Comparison of ENCODE assay signal across 12 mouse cellular contexts in the genomic region with DNA sequence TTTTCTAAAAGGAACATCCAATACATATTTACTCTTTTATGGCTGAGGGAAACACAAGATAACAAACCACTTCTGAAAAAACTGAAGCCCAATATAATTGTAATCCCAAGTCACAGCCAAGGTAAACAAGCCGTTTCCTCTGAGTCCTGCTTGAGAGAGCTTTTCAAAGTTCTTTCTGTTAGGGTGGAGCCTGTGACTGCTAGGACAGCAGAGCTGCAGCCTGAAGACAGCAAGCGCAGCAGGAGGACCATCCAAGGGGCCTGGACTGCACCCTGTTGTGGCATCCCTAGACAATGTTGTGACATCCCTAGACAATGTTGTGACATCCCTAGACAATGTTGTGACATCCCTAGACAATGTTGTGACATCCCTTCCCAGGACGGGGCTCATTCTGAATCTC.
A peak's percentile ranks its signal among the peaks of the same experiment; 100 is the strongest.
DNase-seq lines count a peak whose midpoint lies in the region; ATAC-seq lines count a peak whose summit lies in the region.
"Had no signal": no experiment of that assay in that cellular context is flagged by ENCODE, and none has a peak within 500 bp of the region (broad histone marks: within the 10 kb centered on the region; RNA-seq: fewer than 3 reads in every experiment).

No protein-coding gene starts in this region.

- 0 out of 2 replicates have a peak overlapping the region, but pooled peaks have one; percentile 26 for H3K27ac ChIP-seq in liver, embryonic 16.5 days (ENCODE audit: low read length)
- H3K27ac ChIP-seq in heart, embryonic 12.5 days (ENCODE audit: poor library complexity, severe bottlenecking): peak overlapping the region; percentile 18
- H3K27ac ChIP-seq in stomach, embryonic 14.5 days (ENCODE audit: low read length): peak overlapping the region; percentile 58; the same call in 1 of the 2 replicates
- H3K27ac ChIP-seq: embryonic facial prominence, embryonic 13.5 days had no signal

- H3K36me3 ChIP-seq in liver, embryonic 16.5 days (ENCODE audit: control insufficient read depth, insufficient read depth): no peaks in the 10 kb centered on the region
- H3K36me3 ChIP-seq in heart, embryonic 12.5 days: no peaks in the 10 kb centered on the region
- H3K36me3 ChIP-seq in stomach, embryonic 14.5 days (ENCODE audit: control insufficient read depth, insufficient read depth, low read length): no peaks in the 10 kb centered on the region

- no peak overlapping the region for H3K4me3 ChIP-seq in liver, embryonic 16.5 days (ENCODE audit: low read depth, low read length)
- no peak overlapping the region for H3K4me3 ChIP-seq in heart, embryonic 12.5 days
- H3K4me3 ChIP-seq in stomach, embryonic 14.5 days (ENCODE audit: low read depth, low read length): no peak overlapping the region
- H3K4me3 ChIP-seq: embryonic facial prominence, embryonic 13.5 days; myocyte had no signal

- ATAC-seq in liver, embryonic 16.5 days (ENCODE audit: low read depth): no peak
- 0 out of 2 replicates have a peak, but pooled peaks have one; percentile 43 for ATAC-seq in heart, embryonic 12.5 days (ENCODE audit: insufficient number of reproducible peaks, low FRiP score)
- ATAC-seq in stomach, embryonic 14.5 days (ENCODE audit: insufficient number of reproducible peaks, insufficient read depth, low FRiP score, low read depth): no peak

- H3K9ac ChIP-seq in liver, embryonic 16.5 days (ENCODE audit: low read depth, low read length): no peak overlapping the region
- no peak overlapping the region for H3K9ac ChIP-seq in heart, embryonic 12.5 days
- H3K9ac ChIP-seq in stomach, embryonic 14.5 days (replicated peaks; ENCODE audit: low read depth, low read length): no peak overlapping the region
- H3K9ac ChIP-seq: embryonic facial prominence, embryonic 13.5 days had no signal

- DNase-seq in liver: no peak
- peak; percentile 41 to 67 for DNase-seq in kidney, postnatal 36 days
- no peak for DNase-seq in spleen, postnatal 36 days (ENCODE audit: low spot score in 2 of 2)
- DNase-seq in cerebellum, postnatal 25 days: no peak
- DNase-seq in cerebellum, adult 11-12 months: no peak
- DNase-seq: adrenal gland, postnatal 36 days; spleen, adult 18-20 months had no signal

- no peaks in the 10 kb centered on the region for H3K27me3 ChIP-seq in liver, embryonic 16.5 days (ENCODE audit: control insufficient read depth, insufficient read depth, low read depth, low read length)
- H3K27me3 ChIP-seq in heart, embryonic 12.5 days (replicated peaks): no peaks in the 10 kb centered on the region
- no peaks in the 10 kb centered on the region for H3K27me3 ChIP-seq in stomach, embryonic 14.5 days (ENCODE audit: control insufficient read depth, insufficient read depth, low read length)
- H3K27me3 ChIP-seq: embryonic facial prominence, embryonic 13.5 days had no signal

- H3K9me3 ChIP-seq in liver, embryonic 16.5 days (replicated peaks; ENCODE audit: control insufficient read depth, low read length): no peaks in the 10 kb centered on the region
- no peaks in the 10 kb centered on the region for H3K9me3 ChIP-seq in heart, embryonic 12.5 days (replicated peaks)
- H3K9me3 ChIP-seq in stomach, embryonic 14.5 days (ENCODE audit: control insufficient read depth, low read depth, low read length): no peaks in the 10 kb centered on the region
- H3K9me3 ChIP-seq: embryonic facial prominence, embryonic 13.5 days had no signal

- 56% methylated on average over 3 of the region's 3 CpGs for WGBS in liver, embryonic 16.5 days (ENCODE audit: insufficient replicate concordance)
- 56% methylated on average over 3 of the region's 3 CpGs for WGBS in heart, embryonic 12.5 days
- WGBS in stomach, embryonic 14.5 days: 46% methylated on average over 3 of the region's 3 CpGs

- no peak overlapping the region for H3K4me2 ChIP-seq in liver, embryonic 16.5 days (ENCODE audit: low read depth, low read length)
- no peak overlapping the region for H3K4me2 ChIP-seq in heart, embryonic 12.5 days
- H3K4me2 ChIP-seq in stomach, embryonic 14.5 days (replicated peaks; ENCODE audit: low read depth, low read length): no peak overlapping the region
- H3K4me2 ChIP-seq: embryonic facial prominence, embryonic 13.5 days had no signal

- H3K4me1 ChIP-seq in liver, embryonic 16.5 days (ENCODE audit: control insufficient read depth, low read depth, low read length): peaks cover 24% of the 10 kb centered on the region
- H3K4me1 ChIP-seq in heart, embryonic 12.5 days (replicated peaks): peaks cover 60% of the 10 kb centered on the region
- peaks cover 39% of the 10 kb centered on the region for H3K4me1 ChIP-seq in stomach, embryonic 14.5 days (ENCODE audit: control insufficient read depth, insufficient read depth, low read length)

Comparison
In these comparisons a context has a peak if more than half of its experiments do, and no peak if none do; other contexts are left out.
1. DNase-seq: peak in kidney, postnatal 36 days (2 of 2); none in liver (single experiment), spleen, postnatal 36 days (0 of 2), cerebellum, postnatal 25 days (0 of 2) and cerebellum, adult 11-12 months (single experiment).
2. Peak in every context shown above with its lines, with median percentiles within 50 percentile points of each other: H3K27ac ChIP-seq.